35 mouse cellular contexts compared by ENCODE assay signal in genomic region chr2:32839261-32839660, GRCm38 (mm10). TPM values are rescaled to one million over a fixed set of nuclear protein-coding genes. Genes with fewer than 3 reads are reported as not detected.
DNase-seq lines count a peak whose midpoint lies in the region; ATAC-seq and TF ChIP-seq lines count a peak whose summit lies in the region.
"Had no signal": no experiment of that assay in that cellular context is flagged by ENCODE, and none has a peak within 500 bp of the region (broad histone marks: within the 10 kb centered on the region; RNA-seq: fewer than 3 reads in every experiment).

No protein-coding gene starts in this region.

- 0 out of 2 replicates have a peak overlapping the region, but pooled peaks have one; percentile 54 for H3K9ac ChIP-seq in heart, embryonic 14.5 days (ENCODE audit: low read length)
- no peak overlapping the region for H3K9ac ChIP-seq in kidney, embryonic 14.5 days (ENCODE audit: low read depth, low read length)
- H3K9ac ChIP-seq: forebrain, embryonic 13.5 days; hindbrain, embryonic 15.5 days; kidney, embryonic 15.5 days; limb, embryonic 15.5 days; liver, embryonic 13.5 days; midbrain, embryonic 12.5 days had no signal

- 0 out of 2 replicates have a peak, but pooled peaks cover 4% of the 10 kb centered on the region for H3K36me3 ChIP-seq in heart, embryonic 14.5 days (ENCODE audit: control insufficient read depth, insufficient read depth, low read length)
- H3K36me3 ChIP-seq in kidney, embryonic 14.5 days (ENCODE audit: control insufficient read depth, insufficient read depth, low read length): no peaks in the 10 kb centered on the region
- H3K36me3 ChIP-seq: kidney, embryonic 15.5 days; limb, embryonic 10.5 days; liver, embryonic 13.5 days; midbrain, embryonic 12.5 days had no signal

- 33% methylated on average over 2 of the region's 2 CpGs for WGBS in heart, embryonic 14.5 days
- 63% methylated on average over 2 of the region's 2 CpGs for WGBS in kidney, embryonic 14.5 days

- no peak overlapping the region for H3K4me3 ChIP-seq in heart, embryonic 14.5 days (ENCODE audit: control insufficient read depth in 1 of 2, insufficient read depth in 1 of 2, low read depth in 1 of 2, low read length in 2 of 2)
- H3K4me3 ChIP-seq in layer of hippocampus, adult 2 months: no peak overlapping the region
- no peak overlapping the region for H3K4me3 ChIP-seq in kidney, embryonic 14.5 days (ENCODE audit: low read length)
- H3K4me3 ChIP-seq: forebrain, embryonic 13.5 days; gastrocnemius, adult 2 months; hindbrain, embryonic 15.5 days; kidney, embryonic 15.5 days; limb, embryonic 10.5 days; limb, embryonic 15.5 days; liver, embryonic 13.5 days; megakaryocyte, embryonic 14.5 days; midbrain, embryonic 12.5 days had no signal

- no peak overlapping the region for H3K4me2 ChIP-seq in heart, embryonic 14.5 days (ENCODE audit: low read length)
- H3K4me2 ChIP-seq in kidney, embryonic 14.5 days (replicated peaks; ENCODE audit: low read depth, low read length): no peak overlapping the region
- H3K4me2 ChIP-seq: forebrain, embryonic 13.5 days; hindbrain, embryonic 15.5 days; kidney, embryonic 15.5 days; limb, embryonic 15.5 days; liver, embryonic 13.5 days; midbrain, embryonic 12.5 days had no signal

- H3K27ac ChIP-seq in heart, embryonic 14.5 days (replicated peaks in 1 of 2; ENCODE audit: control insufficient read depth in 1 of 2, insufficient read depth in 1 of 2, low read depth in 2 of 2, low read length in 2 of 2): peak overlapping the region in 1 of 2 experiments; percentile 77; a peak in 2 of 4 replicates
- H3K27ac ChIP-seq in layer of hippocampus, adult 2 months: peak overlapping the region; percentile 51
- no peak overlapping the region for H3K27ac ChIP-seq in kidney, embryonic 14.5 days (ENCODE audit: low read depth, low read length)
- H3K27ac ChIP-seq: forebrain, embryonic 13.5 days; gastrocnemius, adult 2 months; hindbrain, embryonic 15.5 days; kidney, embryonic 15.5 days; limb, embryonic 10.5 days; limb, embryonic 15.5 days; liver, embryonic 13.5 days; midbrain, embryonic 12.5 days had no signal

- no peaks in the 10 kb centered on the region for H3K9me3 ChIP-seq in heart, embryonic 14.5 days (ENCODE audit: control insufficient read depth, low read length)
- no peaks in the 10 kb centered on the region for H3K9me3 ChIP-seq in kidney, embryonic 14.5 days (ENCODE audit: control insufficient read depth, low read length)
- H3K9me3 ChIP-seq: forebrain, embryonic 13.5 days; hindbrain, embryonic 15.5 days; kidney, embryonic 15.5 days; limb, embryonic 10.5 days; limb, embryonic 15.5 days; liver, embryonic 13.5 days; megakaryocyte, embryonic 14.5 days; midbrain, embryonic 12.5 days had no signal

- TF ChIP-seq CTCF in layer of hippocampus, adult 2 months (conservative IDR thresholded peaks at IDR 0.05): no peak

- peak; percentile 59 for ATAC-seq in frontal cortex, adult (ENCODE audit: low TSS enrichment)
- ATAC-seq in heart, embryonic 14.5 days (ENCODE audit: insufficient number of reproducible peaks, insufficient read depth, low FRiP score, low read depth): no peak
- ATAC-seq in kidney, embryonic 14.5 days (ENCODE audit: low FRiP score, low TSS enrichment): no peak
- ATAC-seq: forebrain, embryonic 13.5 days; inflammation-experienced regulatory T-cells, adult 6 months; lung, postnatal 0 days; Patski had no signal

- H3K4me1 ChIP-seq in heart, embryonic 14.5 days (ENCODE audit: control insufficient read depth in 2 of 2, insufficient read depth in 2 of 2, low read length in 2 of 2): peaks cover 31 to 51% of the 10 kb centered on the region in 2 experiments
- peaks cover 3% of the 10 kb centered on the region; the same call in 1 of the 2 replicates for H3K4me1 ChIP-seq in kidney, embryonic 14.5 days (ENCODE audit: control insufficient read depth, insufficient read depth, low read length)

- DNase-seq in frontal cortex, postnatal 14 days (ENCODE audit: low spot score in 2 of 2): no peak
- DNase-seq in heart, adult 11 months: no peak
- DNase-seq in layer of hippocampus, adult 2 months (ENCODE audit: low spot score in 2 of 2): no peak
- DNase-seq in layer of hippocampus, adult 9-11 months: no peak
- DNase-seq in brain, adult 2 months (ENCODE audit: low read depth, low spot score): peak; percentile 77
- DNase-seq: cerebellum, adult 11 months; cerebellum, adult 9-11 months; gastrocnemius, adult 2 months; gastrocnemius, postnatal 36 days; heart, postnatal 36 days; kidney, adult 11 months; kidney, postnatal 25 days; liver, embryonic 13.5 days; lung, adult 18-20 months; lung, postnatal 4 days; thymus, adult 2 months; thymus, postnatal 36 days had no signal

- no peaks in the 10 kb centered on the region for H3K27me3 ChIP-seq in heart, embryonic 14.5 days (ENCODE audit: control insufficient read depth, insufficient read depth, low read length)
- no peaks in the 10 kb centered on the region for H3K27me3 ChIP-seq in kidney, embryonic 14.5 days (ENCODE audit: control insufficient read depth, insufficient read depth, low read length)
- H3K27me3 ChIP-seq: forebrain, embryonic 13.5 days; hindbrain, embryonic 15.5 days; kidney, embryonic 15.5 days; limb, embryonic 15.5 days; liver, embryonic 13.5 days; midbrain, embryonic 12.5 days; Patski had no signal

RNA-seq across cellular contexts. Expression of gene Stxbp1, which starts 7.8 kb away (rescaled TPM):
- polyA plus RNA-seq in heart, embryonic 14.5 days (2014; fragmentation: Nextera tagmentation; extraction: Ambion mirVana): 28.7 and 29.7 TPM in 2 replicates
- total RNA-seq in layer of hippocampus, adult 2 months (2021): 100 to 1,000 TPM; 550 to 603 TPM
- 11.2 and 16.2 TPM in 2 replicates for polyA plus RNA-seq in kidney, embryonic 14.5 days (2014; fragmentation: Nextera tagmentation; extraction: Ambion mirVana)

RNA-seq across cellular contexts. Expression of gene Fam129b, which starts 36.7 kb away (rescaled TPM):
- polyA plus RNA-seq in heart, embryonic 14.5 days (2014; fragmentation: Nextera tagmentation; extraction: Ambion mirVana): 18.1 and 25.1 TPM in 2 replicates
- 10 to 100 TPM; 14.5 to 14.9 TPM for total RNA-seq in layer of hippocampus, adult 2 months (2021)
- polyA plus RNA-seq in kidney, embryonic 14.5 days (2014; fragmentation: Nextera tagmentation; extraction: Ambion mirVana): 18.2 and 19.9 TPM in 2 replicates

RNA-seq across cellular contexts. Expression of gene Cfap157, which starts 55.0 kb away (rescaled TPM):
- polyA plus RNA-seq in heart, embryonic 14.5 days (2014; fragmentation: Nextera tagmentation; extraction: Ambion mirVana): 0.35 and 0.36 TPM in 2 replicates
- total RNA-seq in layer of hippocampus, adult 2 months (2021): 1 to 10 TPM in 1 of 2 experiments, not detected in 1; 2.0 TPM
- 0.11 and 0.39 TPM in 2 replicates for polyA plus RNA-seq in kidney, embryonic 14.5 days (2014; fragmentation: Nextera tagmentation; extraction: Ambion mirVana)
- total RNA-seq: adrenal gland, postnatal 10 days; common myeloid progenitor, adult 5-6 weeks; gastrocnemius, adult 2 months; gastrocnemius, postnatal 36 days; heart, postnatal 36 days; left cerebral cortex, postnatal 10 days; neutrophil, adult 5-6 weeks had no signal
- polyA plus RNA-seq: neural tube, embryonic 11.5 days had no signal
